Mouse (Mus musculus) megakaryocyte progenitor cell, adult 5-6 weeks (primary cell): ENCODE data around the gene Erbin. TPM values are rescaled to one million over a fixed set of nuclear protein-coding genes. Genes with fewer than 3 reads are reported as not detected.
A peak's percentile ranks its signal among the peaks of the same experiment; 100 is the strongest.

Experiments
- ATAC-seq: replicated peaks from 2 replicates; pipeline ENCODE4 v1.8.0; 2016; ENCODE audit warnings: mild to moderate bottlenecking, moderate TSS enrichment, inconsistent platforms; ENCODE audit not compliant: poor library complexity
- total RNA-seq, 2 experiments: library from RNA; stranded (forward) in 1 of 2; stranded (reverse) in 1 of 2; fragments of 157-497, 149-512 nt in 1 of 2; fragments of 200-1000 nt in 1 of 2; gene quantifications; 2 replicates each; pipeline versions ENCODE4 v1.2.3 to v1.2.4; 2015 to 2017

The Erbin gene
- total RNA-seq, 2 experiments from 2014 or later: 72.9 to 96.9 TPM

DNA sequence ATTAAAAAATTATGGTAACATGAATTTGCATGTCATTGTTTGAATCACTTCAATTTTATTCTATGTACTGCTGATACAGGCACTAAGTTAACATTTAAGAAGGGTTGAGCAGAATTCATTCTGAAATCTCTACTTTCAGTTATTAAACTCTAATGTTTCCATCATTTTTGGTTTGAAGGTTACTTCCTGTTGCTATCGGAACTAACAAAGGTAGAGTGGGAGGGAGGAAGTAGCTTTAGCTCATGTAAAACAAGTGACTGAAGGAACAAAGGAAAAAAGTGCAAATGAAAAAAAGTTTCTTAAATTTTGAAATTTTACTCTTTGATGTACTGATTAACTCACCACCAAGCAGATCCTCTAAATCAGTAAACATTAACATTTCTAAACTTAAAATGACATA lies 98.0 kb downstream of the Erbin start:
- no peak for ATAC-seq

DNA sequence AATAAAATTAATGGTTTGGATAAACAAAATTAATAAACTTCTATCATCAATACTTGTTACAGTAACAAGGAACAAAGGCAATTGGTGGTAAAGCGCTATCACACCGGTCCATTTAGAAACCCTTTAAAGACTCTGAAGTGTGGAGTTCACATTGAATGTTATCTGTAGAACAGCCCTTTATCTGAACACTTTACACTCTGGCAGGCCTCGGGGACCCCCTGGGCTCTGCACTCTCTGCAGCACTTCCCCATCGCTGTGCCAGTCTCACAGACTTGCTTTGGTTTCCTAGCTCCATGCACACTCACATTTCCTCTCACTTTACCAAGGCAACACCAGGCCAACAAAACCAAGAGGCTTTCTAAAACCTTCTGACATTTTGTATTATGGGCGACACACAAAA lies 100.9 kb downstream of the Erbin start:
- no peak for ATAC-seq

DNA sequence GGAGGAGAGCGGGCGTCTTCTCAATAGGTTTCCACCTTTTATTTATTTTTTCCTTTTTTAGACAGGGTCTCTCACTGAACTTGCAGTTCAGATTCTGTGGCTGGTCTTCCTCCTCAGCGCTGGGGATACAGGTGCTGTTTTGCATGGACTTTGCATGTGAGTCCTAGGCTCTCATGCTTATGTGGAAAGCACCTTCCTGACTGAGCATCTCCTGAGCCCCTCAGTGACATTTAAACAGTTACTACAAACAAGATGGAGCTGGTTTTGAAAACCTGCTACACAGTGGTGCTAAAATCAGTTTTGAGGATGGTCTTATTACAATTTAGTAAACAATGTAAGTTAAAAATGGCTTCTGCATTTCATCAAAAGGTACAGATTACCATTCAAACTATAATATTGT lies 102.4 kb downstream of the Erbin start:
- no peak for ATAC-seq

DNA sequence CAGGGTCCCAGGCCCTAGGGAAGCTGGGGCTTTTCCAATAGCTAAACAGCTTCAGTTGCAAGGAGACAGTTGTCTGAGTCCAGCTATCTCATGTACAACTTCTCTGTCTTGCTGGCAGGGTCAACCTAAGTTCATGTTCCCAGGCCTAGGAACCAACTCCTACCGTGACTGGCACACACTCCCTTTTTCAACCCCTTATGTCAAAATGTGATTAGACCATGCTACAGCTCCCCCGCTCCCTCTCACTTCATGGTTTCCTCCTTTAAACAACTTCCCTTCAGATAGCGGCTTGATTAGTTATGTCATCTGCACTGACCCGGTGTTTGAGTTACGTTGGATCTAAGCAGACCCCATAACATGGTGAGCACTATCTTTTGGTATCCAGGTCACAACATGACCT lies 112.8 kb downstream of the Erbin start:
- ATAC-seq: peak; percentile 78

DNA sequence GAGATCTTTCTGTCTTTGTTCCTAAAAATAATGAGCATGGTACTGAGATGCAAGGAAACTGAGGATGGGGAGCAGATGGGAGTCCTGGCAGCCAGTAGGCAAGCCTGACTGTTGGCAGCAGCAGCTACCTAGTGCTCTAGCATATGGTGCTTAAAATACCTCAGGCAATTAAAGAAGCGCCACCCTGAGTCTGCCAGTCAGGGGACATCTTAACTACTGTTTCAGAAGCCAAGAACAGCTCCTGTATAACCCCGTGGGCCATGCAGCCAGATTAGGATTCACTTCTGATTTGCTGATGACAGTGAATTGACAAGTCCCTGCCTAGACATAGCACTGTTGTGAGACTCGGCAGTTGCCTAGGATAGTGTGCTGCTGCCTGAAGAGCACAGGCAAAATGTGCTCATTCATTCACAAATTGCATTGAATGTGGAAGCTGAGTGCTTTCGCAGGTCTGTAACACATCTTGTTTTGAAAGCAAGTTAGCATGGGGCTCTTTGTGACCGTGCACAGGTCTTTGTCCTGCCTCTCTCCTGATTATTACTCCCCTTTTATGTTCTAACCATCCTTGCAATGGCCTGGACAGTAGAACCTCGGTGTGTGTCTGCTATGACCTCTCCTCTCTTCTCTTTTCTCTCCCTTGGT lies 114.0 kb downstream of the Erbin start:
- ATAC-seq: no peak

DNA sequence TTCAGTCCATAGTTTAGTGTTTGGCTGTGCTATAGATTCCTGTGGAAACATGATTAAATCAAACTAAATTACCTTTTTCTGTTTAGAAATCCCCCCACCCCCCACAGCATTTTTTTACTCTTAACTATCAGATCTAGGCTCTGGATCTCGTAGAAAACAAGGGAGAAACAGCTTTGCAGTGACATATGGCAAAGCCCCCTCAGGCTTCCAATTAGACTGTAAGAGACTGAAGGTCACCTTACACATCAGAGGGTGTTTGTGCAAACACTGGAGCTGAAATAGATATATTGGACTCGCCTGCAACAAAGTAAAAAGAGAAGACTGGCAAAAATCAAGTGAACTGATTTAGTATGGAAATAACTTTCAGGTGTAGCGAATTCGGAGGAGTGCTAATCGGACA lies 116.6 kb downstream of the Erbin start:
- no peak for ATAC-seq

DNA sequence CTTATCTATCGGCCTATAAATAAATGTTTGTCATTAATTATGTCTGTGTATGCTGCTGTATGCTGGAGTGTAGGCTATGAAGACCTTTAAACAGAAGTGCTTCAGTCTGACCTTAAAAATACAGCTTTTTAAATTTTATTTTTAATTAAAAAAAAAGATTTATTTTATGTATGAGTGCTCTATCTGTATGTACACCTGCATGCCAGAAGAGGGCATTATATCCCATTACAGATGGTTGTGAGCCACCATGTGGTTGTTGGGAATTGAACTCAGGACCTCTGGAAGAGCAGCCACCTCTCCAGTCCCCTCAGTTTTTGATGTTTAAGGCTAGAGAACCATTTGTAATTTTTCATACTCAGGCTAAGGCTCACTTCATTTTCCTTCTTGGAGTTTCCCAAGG lies 119.3 kb downstream of the Erbin start:
- no peak for ATAC-seq

DNA sequence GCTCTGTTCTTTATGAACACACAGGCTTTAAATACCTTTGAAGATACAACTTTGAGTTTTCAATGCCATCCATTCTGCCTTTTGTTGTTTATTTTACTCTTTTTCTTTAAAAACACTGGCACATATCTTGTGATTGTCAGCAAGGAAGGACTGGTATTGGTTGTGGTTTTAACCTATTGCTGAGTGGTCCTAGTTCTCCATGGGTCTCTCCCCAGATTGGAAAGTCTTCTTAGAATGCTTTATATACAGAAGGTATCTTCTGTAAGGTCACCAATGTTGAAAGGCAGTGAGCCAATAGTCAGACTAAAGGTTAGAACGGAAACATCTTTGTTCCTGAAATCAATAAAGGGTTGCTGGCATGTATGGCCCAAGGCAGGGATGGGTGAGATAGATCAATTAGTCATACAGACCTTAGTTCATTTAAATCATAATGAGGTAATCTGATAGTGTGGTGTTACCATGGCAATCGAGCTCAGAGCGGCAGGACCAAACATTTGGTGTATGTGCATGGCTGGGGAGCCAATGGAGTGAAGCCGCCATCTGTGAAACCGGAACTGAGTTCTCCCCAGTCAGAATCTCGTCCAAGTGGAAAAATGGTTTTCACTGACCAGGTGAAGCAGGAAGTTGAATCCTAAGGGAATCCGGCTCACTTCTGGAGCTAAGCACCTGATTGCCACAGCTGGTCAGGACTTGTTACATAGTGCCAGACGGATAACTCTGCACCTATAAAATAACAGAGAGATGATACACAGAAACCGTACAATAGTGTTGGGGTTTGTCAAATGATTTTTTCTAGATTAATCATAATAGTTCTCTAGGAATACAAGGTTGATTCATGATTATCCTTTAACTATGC lies 125.4 kb downstream of the Erbin start:
- ATAC-seq: no peak

DNA sequence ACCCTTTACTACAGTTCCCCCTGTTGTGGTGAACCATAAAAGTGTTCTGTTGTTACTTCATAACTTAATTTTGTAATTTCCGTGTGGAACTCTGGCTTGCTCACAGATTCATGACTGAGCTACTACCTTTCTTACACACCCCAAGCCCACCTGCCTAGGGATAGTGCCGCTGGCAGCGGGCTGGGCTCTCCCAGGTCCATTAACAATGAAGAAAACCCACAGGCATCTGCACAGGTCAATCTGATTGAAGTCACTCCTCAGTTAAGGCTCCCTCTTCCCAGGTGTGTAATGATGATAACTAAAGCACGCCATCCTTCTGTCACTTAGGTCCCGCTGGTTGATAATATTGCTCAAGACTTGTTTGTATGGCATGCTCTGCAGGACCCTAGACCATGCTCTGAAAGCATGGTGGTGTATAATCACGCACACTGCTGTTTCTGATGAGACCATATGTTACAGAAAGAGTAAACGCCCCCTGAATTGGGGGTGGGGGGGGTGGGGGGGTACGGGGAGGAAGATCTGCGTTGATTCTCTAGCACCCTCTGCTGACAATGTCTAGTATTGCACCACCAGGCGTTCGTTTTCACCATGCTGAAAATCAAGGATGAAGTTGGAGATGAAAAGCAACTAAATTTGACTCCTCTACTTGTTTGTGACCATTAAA lies 140.3 kb downstream of the Erbin start:
- ATAC-seq: peak; percentile 73

DNA sequence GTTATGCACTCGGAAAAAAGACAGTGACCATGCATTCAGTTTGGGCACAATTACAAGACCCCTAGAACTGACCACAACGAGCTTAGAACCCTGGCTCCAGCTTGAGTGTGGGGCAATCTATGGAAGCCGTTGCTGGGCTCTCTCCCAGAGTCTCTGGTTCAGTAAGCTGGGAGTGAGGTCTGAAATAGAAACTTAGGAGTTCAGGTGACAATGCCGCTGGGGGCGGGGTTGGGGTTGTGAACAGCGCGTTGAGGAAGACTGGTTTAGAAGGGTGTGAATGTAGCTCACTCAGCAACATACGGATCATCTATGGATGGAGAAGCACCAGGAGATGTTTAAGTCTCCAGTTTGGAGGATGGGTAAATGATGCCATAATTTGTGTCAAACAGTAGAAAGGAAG lies 143.2 kb downstream of the Erbin start:
- ATAC-seq: no peak

DNA sequence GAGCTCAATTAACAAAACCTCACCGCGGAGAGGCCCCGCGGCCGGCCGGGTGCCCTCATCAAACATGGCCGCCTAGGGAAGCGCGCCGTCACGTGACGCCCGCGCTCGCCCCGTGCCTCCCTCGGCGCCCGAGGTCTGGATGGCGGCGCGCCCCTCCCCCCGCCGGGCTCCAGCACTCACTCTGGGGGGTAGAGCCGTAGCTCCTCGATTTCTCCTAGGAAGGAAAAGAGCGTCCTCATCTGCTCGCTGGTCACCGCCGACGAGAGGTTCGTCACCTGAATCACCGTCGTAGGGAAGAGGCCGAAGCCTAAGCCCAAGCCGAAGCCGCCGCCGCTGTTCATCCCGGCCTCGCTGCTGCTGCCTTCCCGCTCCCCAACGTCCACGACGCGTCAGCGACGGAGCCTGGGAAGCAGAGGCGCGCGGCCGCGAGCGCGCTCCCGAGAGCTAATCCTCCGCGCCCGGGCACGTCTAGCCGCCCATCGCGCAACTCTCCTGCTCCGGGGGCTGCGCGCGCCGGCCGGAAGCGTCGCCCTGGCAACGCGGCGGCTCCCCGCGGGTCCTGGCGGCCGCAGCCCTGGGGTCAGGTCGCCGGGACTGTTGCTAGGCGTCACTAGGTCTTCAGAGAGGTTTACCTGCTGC lies 146.1 kb downstream of the Erbin start, which contains the start of gene Srek1:
Gene Srek1, minus strand, starts transcription at position 490 of the 639 bp plus-strand sequence.
- ATAC-seq: peak; percentile 89

DNA sequence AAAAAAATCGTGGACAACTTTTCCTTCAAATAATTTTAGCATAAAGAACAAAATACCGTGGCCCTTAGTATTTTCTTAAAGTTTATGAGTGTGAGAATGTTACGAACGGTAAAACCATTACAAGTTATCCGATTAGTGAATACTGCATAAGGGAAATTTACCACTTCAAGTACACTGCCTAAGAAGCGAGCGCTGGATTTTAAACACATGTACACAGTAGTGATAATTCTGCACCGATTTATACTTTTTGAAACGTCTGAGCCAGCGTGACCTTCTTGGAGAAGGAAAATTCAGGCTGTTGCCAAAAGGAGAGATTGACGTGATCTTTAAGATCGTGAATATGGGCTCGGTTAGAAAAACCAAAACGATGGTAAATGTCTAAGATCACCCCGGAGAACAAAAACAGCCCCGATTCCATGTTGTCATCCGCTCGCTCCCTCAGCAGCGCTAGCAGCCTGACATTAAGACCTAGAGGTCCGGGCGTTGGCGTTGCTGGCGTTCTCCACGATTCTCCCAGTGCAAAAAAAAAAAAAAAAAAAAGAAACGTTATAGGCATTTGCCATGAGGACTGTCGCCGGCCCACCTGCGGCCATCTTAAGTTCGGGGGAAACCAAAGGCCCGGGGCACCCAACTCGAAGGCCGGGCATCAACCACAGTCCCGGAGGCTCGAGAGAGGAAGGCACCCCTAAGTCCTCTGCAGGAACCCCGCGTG lies 146.8 kb downstream of the Erbin start:
- peak; percentile 57 for ATAC-seq

DNA sequence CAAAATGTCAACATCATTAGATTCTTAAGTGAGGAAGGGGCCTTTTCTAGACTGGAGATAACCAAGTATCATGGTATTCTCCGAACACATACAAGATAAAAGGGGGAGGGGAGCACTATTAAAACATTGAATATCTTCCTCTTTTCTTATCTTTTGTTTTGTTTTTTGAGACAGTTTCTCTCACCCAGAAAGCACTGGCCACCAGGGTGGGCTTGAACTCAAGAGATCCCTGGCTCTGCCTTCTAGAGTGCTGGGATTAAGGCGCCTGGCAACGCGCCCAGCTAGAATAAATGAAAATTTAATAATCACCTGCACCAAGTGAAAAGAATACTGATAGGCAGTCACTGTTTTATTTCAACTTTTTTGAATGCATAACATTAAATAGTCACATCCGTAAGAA lies 147.4 kb downstream of the Erbin start:
- ATAC-seq: no peak

DNA sequence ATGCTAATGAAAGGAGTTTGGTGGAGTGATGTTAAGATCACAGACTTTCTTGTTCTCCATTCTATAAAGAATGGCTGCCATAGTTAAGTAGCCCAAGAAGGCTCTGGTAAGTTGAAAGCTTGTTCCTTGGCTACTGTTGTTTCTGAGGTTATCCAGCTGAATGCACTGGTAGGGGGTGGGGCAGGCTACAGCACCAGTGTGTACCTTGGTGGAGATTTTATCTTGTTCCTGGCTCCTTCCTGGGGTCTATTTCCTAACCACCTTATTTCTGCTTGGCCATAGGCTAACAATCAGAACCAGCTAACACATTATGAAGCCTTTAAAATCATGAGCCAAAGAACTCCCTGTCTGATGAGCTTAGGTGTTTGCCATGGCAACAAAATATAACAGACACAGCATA lies 149.5 kb downstream of the Erbin start:
- no peak for ATAC-seq

Other genes starting within 250 kb of the Erbin start
- gene Srek1, start 145.9 kb downstream of the Erbin start, total RNA-seq (2015): 50.1 and 61.6 TPM in 2 replicates
- gene Srek1, start 145.9 kb downstream of the Erbin start, total RNA-seq (2017): 83.3 and 121 TPM in 2 replicates
- 33.0 and 38.0 TPM in 2 replicates for gene Nln, start 189.1 kb upstream of the Erbin start, total RNA-seq (2015)
- gene Nln, start 189.1 kb upstream of the Erbin start, total RNA-seq (2017): 39.1 and 46.9 TPM in 2 replicates
- not detected in 2 replicates for gene Sgtb, start 189.2 kb upstream of the Erbin start, total RNA-seq (2015)
- 0.34 TPM in 1 of 2 replicates, not detected in the other for gene Sgtb, start 189.2 kb upstream of the Erbin start, total RNA-seq (2017)